Mouse (Mus musculus): ENCODE results near the gene Rbsn.

Gene Rbsn

GRCm38 (mm10) chr6:92214773-92215449, at the start of gene Rbsn:
Gene Rbsn, minus strand, starts transcription at chr6:92214925.
- DNase-seq (ENCODE audit: low spot score): peak; percentile 93

GRCm38 (mm10) chr6:92261162-92261843, 46.6 kb upstream of the Rbsn start:
- DNase-seq (ENCODE audit: low spot score): no peak

- no peak for DNase-seq (ENCODE audit: low spot score)
Measured at GRCm38 (mm10) chr6:92255346-92255745, 40.6 kb upstream of the Rbsn start.

GRCm38 (mm10) chr6:92253253-92253870, 38.6 kb upstream of the Rbsn start:
- DNase-seq (ENCODE audit: low spot score): no peak

- no peak for DNase-seq (ENCODE audit: low spot score)
Measured at GRCm38 (mm10) chr6:92247215-92247919, 32.6 kb upstream of the Rbsn start.

- no peak for DNase-seq (ENCODE audit: low spot score)
Measured at GRCm38 (mm10) chr6:92246335-92246734, 31.6 kb upstream of the Rbsn start.

- DNase-seq (ENCODE audit: low spot score): no peak
Measured at GRCm38 (mm10) chr6:92244591-92244990, 29.9 kb upstream of the Rbsn start, which contains the start of gene Trh. Gene Trh, minus strand, starts transcription at chr6:92244650.

GRCm38 (mm10) chr6:92241178-92241906, 26.6 kb upstream of the Rbsn start:
- DNase-seq (ENCODE audit: low spot score): peak; percentile 62

GRCm38 (mm10) chr6:92235036-92235435, 20.3 kb upstream of the Rbsn start:
- no peak for DNase-seq (ENCODE audit: low spot score)

GRCm38 (mm10) chr6:92231762-92232161, 17.0 kb upstream of the Rbsn start:
- DNase-seq (ENCODE audit: low spot score): no peak

- DNase-seq (ENCODE audit: low spot score): no peak
Measured at GRCm38 (mm10) chr6:92231356-92231755, 16.6 kb upstream of the Rbsn start.

GRCm38 (mm10) chr6:92229586-92229985, 14.9 kb upstream of the Rbsn start:
- no peak for DNase-seq (ENCODE audit: low spot score)

GRCm38 (mm10) chr6:92229103-92229502, 14.4 kb upstream of the Rbsn start:
- no peak for DNase-seq (ENCODE audit: low spot score)

GRCm38 (mm10) chr6:92224981-92225380, 10.3 kb upstream of the Rbsn start:
- no peak for DNase-seq (ENCODE audit: low spot score)

- no peak for DNase-seq (ENCODE audit: low spot score)
Measured at GRCm38 (mm10) chr6:92222021-92222420, 7.3 kb upstream of the Rbsn start.

- DNase-seq (ENCODE audit: low spot score): no peak
Measured at GRCm38 (mm10) chr6:92221604-92222003, 6.9 kb upstream of the Rbsn start.

GRCm38 (mm10) chr6:92219445-92219844, 4.7 kb upstream of the Rbsn start:
- peak; percentile 7 for DNase-seq (ENCODE audit: low spot score)

GRCm38 (mm10) chr6:92214055-92214772, 511 bp downstream of the Rbsn start:
- no peak for DNase-seq (ENCODE audit: low spot score)

- no peak for DNase-seq (ENCODE audit: low spot score)
Measured at GRCm38 (mm10) chr6:92199414-92199813, 15.3 kb downstream of the Rbsn start.

- no peak for DNase-seq (ENCODE audit: low spot score)
Measured at GRCm38 (mm10) chr6:92184178-92184577, 30.5 kb downstream of the Rbsn start.

GRCm38 (mm10) chr6:92183621-92184131, 31.0 kb downstream of the Rbsn start, which contains the start of gene Mrps25:
Gene Mrps25, minus strand, starts transcription at chr6:92184033.
- DNase-seq (ENCODE audit: low spot score): peak; percentile 58

Measured in lung, postnatal 25 days (tissue).